Mouse (Mus musculus) B cell, adult 2 months (primary cell): ENCODE results near the gene Camk2d.
A peak's percentile ranks its signal among the peaks of the same experiment; 100 is the strongest.

Experiments
- DNase-seq, 2 experiments: peaks; one replicate each; pipeline ENCODE4 v3.0.0; 2022

Gene Camk2d

DNA sequence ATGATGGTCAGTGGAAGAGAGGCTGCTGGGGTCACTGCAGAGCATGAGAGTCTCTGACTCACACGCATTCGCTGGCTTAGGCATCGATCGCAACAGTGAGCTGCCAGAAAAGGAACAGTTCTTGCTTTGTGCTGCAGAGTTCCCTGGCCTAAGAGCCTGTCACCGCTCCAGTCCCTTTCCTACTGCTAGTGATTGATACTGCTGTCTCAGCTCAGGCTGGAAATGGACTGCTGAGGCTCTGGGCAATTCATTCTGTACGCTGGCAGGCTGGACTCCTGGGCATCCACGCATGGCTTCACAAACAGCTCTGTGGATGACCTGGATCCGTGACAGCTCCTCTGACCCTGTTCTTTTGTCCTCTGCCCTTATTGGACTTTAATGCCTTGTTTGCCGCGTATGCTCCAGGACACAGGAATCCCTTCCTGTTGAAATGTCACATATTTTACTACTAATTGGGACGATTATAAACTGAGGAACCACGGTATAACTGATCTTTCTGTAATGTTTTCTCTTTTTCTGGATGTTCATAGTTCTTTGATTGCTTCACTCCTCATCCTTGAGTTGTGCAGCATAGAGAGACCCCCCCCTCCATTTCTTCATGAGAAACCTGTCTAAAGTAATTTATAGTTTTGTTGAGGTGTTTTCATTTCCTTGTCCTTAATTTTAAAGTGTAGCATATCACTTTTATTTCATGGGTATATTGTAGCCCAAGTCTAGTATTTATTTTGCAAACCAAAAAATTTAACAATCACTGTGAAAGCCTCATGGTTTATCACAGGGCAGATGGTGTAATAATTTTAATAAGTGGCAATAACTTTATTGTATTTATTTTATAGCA is 99.6 kb downstream of the Camk2d start:
- no peak for DNase-seq

DNA sequence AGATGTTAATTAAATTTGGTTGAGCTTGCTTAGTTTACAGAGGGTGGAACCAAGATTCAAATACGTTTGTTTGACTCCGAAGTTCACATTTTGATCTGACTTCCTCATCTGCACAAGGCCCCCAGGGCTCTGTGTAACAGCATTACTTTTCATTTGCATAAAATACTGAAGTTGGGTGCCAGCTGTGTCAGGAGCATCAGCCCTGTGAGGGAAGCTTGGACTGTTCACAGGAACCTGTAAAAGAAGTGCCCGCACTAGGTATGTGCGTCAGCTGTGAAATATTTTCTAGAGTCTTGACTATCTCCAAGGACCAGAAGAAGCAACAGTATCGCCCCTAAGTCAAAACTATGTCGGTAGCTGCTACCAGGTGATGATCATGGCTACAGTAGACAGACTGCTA is 100.5 kb downstream of the Camk2d start:
- DNase-seq, result peak; percentile 80 to 85

DNA sequence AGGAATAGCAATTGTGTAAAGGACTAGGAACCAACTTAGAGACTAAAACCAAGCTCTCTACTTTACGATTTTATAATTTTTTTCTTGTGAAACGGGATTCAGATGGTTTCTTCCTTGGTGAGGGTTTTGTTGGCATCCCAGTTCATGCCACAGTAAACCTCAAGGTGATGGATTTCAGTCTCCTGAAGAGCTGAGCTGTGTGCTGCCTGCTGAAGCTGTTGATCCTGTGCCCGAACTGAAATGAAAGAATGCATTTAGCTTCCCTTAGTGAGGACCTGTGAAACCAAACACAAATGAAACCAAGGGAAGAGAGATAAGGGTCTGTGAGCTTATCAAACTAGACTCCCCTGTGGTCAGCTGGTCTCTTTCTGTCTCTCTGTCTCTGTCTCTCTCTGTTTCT is 103.6 kb downstream of the Camk2d start:
- no peak for DNase-seq

DNA sequence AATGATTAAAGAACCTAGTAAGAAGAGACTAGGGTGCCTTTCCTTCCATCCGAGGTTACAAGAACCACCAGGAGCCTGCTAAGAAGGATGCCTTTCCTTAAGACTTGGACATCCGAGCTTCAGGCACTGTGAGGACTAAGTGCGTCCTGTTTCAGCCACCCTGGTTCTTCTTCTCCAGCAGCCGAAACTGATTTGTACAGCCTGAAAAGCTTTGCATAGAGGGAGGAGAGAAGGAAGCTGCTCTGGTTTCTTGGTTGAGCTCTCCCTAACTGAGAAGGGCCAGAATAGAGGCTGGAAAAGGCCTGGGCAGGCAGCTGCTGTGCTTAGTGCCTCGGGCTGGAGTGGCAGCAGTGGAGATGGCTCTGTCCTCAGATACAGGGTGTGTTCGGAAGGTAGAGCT is 105.0 kb downstream of the Camk2d start:
- DNase-seq, result peak; percentile 28 to 32

DNA sequence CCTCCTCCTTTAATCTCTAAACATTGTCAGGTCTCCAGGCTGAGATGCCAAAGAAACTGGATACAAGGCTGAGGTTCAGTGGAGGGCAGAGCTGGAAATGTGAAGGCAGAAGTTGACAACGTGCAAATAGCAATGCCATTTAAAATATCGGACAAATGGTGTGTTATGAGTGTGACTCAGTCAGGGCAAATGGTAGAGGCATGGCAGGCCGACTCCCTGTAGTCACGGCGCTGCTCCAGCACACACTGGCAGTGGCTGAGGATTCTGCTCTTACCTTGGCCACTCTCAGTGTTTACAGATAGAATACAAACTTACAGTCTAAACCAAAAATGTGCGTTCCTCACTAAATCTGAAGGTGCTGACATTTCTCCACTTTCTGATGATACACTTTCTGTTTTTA is 105.5 kb downstream of the Camk2d start:
- DNase-seq, result no peak

DNA sequence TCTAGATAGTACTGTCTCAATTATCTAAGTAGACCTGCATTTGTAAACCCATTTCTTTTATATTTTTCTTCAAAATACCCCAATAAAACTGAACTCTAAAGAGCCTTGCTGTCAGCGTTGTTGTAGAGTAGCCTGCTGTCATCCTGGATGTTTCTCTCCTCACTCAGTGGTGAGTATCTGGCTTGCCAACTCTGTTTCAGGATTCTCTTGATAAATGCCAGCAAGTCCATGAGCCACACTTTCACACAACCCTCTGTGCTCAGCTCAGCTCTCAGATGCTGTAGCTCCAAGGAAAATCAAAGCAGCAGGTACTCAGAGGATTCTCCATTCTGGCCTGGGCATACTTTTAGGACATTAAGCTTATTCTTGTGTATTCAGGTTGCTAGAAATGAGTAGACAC is 109.4 kb downstream of the Camk2d start:
- no peak for DNase-seq

DNA sequence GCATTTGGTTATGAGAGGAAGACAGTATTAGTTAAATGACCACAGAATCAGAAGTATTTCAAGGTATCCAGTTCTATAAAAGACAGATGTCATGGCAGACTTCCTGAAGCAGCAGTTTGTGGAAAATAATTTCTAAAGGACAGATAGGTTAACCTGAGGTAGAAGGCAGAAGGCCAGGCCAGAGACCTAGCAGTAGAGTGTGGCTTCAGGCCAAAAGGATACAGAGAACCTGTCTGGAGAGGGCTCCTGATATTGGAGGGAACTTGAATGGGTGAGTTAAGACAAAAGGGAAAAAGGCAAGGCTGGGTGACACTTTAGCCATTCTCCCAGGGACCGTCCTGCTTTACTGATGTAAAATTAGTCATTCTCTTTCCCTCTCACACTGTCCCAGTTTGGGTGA is 118.2 kb downstream of the Camk2d start:
- no peak for DNase-seq

DNA sequence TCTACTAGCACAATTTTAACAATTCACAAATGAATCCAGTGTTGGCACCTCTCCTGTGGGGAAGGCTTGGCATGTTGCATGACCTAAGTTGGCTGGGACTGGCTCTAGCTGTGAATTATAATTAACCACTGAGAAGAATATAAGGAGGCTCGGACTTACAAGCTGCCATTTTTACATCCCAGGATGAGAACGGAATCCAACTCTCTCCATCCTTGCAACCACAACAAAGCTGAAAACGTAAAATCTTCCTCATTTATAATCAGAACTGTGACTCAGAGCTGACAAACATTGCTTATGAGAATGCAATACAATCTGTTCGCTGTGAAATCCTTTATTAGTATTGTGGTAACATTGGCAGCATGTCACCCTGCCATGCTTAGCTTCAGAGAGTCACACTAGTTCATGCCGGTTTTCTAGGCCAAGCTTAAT is 126.9 kb downstream of the Camk2d start:
- DNase-seq, result no peak

DNA sequence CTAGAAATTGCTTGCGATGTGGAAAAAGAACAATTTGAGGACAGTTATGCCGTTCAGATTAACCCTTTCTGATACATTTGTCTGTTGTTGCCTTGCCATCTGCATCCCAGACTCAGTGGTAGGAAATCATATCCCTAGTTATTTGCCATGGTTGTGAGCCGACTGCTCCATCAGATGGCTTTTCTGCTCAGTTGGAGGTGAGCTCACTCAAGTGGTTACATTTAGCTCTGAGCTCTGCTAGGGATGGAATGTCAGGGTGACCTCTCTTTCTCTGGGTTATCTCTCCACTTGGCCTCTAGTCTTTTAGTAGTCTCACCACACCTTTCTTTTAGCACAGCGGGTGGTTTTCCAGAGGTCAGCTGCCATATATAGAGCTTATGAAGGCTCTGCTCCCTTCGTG is 127.4 kb downstream of the Camk2d start:
- no peak for DNase-seq

DNA sequence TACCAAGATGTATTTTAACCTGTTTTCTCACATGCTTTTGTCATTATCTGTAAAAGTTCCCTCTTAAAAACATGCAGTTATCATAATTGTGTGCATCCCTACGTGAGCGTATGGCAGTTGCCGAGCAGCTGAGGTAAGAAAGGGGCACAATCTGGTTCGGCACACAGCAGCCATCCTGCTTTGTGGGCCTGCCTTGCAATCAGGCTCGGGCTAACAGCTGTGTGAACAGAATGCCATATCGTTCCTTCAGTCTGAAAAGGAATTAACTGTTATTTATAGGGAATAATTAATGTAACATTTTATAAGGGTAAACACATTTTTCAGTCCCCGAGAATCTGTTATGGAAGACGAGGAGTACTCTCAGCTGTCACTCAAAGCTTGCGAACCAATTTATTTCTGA is 129.5 kb downstream of the Camk2d start:
- no peak for DNase-seq

DNA sequence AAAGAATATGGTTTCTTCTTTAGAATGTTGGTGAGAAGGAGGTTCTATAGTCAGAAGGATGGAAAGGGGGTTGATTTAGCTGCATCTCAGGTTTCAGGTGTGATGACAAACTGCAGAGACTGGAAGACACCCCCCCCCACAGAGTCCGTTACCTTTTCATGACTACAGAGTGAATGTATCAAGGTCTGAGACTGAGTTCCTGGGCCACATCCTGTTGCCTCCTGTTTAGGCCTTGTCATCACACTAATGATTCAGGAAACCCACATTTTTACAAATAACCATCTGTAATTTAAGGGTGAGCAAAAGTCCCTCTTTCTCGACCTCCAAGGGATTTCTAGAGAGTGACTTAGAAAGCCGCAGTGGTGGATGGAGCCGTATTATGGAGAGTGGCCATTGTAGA is 131.3 kb downstream of the Camk2d start:
- no peak for DNase-seq

DNA sequence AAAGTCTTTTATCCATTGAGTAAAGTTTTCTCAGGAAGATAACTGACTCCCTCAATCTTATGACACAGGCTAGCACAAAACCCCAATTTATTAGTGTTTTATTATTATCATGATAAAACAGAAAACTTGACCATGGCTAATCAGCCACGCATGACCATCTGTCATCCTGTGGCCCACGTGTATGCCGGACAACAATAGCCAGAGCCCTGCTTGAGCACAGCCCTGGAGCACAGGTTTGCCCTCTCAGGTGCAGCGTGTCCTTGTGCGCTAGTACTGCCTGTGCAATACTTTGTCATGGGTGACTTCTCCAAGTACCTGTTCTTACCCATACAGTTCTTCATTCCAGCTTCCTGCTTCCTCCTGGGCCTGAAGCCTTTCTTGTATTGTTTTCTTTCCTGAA is 134.3 kb downstream of the Camk2d start:
- no peak for DNase-seq

DNA sequence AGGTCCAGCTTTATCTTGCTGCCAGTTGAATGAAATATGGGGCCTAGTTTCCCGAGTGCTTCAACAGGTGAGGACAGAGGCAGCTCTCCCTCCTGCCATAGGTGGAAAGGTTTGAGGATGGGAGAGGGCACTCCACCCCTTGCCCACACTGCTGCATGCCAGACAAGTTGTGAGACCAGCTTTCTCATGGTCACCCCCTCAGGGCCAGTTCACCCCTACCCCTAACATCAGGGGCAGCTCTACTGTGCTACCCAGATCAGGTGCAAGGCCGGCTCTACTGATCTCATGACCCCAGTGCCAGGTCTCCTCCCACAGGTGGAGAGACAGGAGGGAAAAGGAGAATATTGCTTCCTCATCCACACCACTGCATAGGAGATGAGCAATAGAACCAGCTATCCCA is 136.2 kb downstream of the Camk2d start:
- DNase-seq, result no peak

DNA sequence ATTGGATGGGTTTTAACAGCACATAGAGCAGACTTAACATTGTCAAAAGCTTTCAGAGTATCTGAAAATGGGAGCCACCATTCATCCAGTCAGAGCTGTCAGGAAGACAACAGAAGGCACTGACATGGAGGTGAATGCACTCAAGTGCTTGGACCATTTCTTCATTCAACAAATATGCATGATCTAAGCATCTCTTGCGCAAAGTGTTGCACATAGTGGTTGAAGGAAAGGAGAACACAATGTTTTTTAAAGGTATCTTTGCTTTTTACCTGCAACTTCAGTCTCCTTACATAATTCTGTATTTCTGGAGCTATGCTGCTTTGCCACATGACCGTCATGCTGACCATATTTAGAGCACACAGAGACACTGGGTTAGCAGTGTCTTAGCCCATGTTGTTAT is 138.4 kb downstream of the Camk2d start:
- DNase-seq, result no peak

DNA sequence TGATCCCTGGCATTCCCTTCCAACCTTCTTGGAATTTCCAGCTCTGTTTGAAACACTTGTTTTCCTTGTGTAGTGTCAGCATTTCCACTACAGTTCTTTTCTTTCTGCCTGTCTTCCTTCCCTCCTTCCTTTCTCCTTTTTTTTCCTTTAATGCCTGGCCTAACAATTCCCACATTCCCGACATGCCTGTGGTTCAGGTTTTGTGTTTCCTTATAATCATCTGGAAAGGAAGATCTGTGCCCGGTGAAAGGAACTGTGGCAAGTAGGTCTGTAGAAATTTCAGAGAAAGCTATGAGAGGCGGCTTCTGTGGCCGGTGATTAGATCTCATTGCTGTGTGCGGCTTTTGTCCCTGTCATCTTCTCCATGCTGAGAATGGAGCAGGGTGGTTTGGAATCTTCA is 139.1 kb downstream of the Camk2d start:
- DNase-seq, result no peak

DNA sequence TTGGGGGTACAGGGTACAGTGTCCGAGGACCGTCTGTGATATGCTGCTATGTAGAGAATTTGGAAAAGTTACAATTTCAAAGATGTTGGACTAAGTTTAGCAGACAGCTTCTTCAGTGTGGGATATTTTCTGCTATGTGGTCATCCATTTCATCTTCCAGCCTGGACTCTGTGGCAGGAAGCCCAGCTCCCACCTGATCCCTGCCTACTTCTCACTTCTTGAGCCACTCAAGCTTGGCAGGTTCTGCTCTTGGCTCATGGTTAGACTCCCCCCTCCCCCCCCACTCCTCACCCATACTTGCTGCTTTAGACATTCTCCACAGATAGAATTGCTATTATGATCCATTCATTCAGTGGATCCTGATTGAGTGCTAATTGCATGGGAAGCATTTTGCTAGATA is 141.0 kb downstream of the Camk2d start:
- DNase-seq, result no peak

DNA sequence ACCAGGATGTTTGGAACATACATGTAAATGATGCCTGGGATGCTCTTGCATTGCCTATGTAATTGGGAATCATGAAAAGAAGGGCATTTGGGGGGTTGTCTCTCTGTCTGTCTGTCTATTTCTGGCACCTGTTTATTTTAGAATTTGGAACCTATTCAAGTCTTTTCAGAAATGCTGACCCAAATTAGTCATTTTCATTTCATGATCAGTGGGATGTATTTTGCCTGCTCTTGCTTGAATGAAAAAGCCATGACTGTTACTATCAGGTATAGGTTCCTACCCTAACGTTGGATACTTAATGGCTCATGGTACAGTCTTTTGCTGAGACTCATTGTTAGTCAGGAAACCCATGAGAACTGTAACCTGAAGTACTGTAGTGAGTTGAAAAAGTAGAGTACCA is 144.0 kb downstream of the Camk2d start:
- DNase-seq, result no peak

DNA sequence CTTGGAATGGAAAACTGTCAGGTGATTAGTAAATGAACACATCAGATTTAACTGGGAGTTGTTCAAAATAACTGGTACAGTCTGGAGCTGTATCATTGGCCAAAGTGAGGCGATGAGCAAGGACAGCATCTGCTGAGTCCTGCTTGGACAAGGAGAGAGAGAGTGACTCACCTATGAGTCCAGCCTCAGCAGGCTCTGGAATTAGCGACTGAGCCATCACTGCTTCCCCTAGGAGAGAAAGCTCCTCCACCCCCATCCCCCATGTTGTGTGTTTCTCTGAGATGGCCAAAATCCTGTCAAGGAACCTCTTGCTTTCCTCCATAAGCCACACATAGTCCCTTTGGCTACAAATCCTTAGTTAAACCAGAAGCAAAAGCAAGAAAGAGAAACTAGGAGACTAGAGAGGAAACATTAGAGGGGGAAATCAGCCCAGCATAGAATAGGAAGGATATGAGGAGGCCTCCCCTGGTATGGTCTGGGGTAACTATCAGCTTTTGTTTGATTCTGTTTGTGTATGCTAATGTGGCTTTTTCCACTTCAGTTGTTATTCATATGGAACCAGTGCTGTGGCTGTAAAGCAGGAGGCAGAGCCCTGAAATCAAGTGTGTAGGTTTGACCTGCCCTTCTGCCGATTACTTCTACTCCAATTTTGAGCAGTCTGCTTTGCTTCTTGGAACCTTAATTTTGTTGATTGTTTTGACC is 148.5 kb downstream of the Camk2d start:
- DNase-seq, result no peak

DNA sequence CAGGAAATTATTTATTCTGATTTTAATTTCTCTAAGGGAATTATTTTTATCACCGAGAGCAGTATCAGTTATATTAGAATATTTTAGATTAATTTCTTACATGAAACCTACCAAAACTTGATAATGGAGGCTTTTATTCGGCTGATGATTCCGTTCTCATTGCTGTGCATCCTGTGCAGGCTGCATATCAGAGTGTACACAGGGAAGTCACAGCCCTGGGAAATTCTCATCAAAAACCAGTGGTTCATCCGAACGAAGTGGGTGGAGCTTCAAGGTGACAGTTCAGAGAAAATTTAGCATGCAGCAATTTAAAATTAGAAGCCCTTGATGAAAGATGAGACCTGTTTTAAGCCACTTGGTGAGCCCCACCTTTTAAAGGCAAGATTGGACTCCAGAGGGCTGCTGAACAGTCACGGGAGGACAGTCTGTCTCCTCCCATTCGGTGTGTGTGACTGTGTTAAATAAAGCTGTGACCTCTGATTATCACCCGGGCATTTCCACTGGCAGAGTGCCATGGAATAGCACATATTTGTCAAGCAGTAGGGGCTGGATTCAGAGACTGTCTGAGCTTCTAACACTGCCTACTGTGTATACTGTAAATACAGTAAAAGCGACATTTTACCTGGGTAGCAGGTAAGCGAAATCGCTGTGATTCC is 150.2 kb downstream of the Camk2d start:
- DNase-seq, result no peak

DNA sequence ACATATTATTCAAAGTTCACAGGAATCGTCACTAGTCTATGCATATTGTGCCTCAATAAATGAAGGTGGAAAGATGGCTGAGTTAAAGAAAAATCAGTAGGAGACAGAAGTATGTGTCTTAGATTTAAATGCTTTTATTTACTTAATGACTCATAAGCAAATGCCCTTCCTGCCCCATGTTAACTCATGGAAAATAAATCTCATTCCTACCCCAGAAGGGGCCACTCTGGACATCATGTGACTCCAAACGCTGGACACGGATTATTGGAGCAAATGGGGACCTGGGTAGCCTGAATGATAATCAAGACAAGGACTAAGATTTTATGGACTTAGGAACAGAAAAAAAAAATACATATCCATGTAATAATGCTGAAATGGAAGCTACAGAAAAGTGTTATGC is 151.5 kb downstream of the Camk2d start:
- no peak for DNase-seq

DNA sequence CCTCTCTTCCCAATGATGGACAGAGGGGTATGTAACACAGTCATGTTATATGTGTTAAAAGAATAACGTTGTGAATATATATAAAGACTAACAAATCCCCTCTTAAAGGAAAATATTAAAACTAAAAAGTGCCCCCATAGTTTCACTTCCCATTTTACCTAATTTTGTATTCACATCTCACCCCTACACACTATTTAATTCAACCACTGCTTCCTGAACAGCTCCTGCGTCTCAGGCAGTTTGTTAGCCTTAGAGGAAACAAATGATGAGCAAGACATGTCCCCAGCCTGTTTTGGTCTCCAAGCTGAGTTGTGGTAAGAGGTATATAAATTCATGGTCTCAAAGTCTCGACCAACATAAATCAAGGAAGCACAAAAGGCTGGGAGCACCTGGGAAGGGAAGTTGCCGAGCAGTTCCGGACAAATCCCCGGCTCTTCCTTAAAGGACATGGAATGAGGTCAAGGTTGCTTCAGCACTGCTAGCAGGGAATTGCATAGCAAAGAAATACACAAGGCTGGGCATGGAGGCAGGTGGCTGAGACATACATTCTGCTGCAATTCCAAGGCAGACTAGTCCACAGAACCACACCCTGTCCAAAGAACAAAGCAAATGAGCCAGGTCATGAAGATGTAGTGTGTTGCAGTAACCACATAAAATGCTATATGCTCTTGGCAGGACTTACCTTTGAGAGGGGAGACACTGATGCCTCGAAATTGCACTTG is 155.4 kb downstream of the Camk2d start:
- peak; percentile 43 to 46 for DNase-seq

DNA sequence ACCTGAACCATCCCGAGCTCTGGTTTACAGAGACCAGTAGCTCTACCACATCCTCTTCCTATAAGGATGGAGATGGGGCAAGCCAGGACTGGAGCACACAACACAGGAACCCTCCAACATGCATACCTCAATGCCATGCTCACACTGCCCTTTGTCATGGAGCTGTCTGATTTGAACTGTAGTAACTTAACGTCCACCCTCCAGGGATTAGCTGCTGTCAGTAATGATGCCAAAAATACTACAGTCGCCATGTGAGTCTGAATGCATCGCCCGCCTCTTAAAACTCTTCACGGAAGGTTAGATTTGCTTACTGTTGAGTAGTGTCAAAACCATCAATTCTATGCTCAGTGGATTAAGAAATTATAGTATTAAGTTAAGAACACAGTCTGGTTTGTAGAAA is 156.9 kb downstream of the Camk2d start:
- peak; percentile 19 to 21 for DNase-seq

DNA sequence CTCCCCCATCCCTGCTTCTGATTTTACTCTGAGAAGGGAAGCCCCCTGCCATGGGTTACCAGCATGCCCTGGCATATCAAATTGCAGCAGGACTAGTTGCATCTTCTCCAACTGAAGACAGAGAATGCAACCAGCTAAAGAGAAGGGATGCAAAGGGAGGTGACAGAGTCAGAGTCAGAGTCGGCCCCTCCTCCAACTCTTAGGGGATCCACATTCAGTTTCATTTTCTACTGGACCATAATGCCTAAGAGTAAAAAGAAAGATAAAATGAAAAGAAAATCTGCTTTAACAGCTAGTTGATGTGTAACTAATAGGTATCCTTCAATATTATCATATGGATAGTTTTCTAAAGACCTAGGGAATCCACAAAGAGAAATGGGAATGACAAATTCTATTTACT is 162.3 kb downstream of the Camk2d start:
- DNase-seq, result peak; percentile 37 to 44
